Mouse (Mus musculus) neural tube, embryonic 11.5 days (tissue): Measurements from ENCODE around the gene Hcn1. TPM values are rescaled to one million over a fixed set of nuclear protein-coding genes. Genes with fewer than 3 reads are reported as not detected.

ENCODE experiments used
- ATAC-seq: fragments of 200-750 bp; cut with Nextera tagmentation; 2 replicates; pipeline ENCODE4 v1.8.0; 2017; ENCODE audit warnings: moderate number of reproducible peaks, mild to moderate bottlenecking, moderate TSS enrichment, moderate library complexity; ENCODE audit not compliant: insufficient read depth, low FRiP score, low TSS enrichment
- DNase-seq: peaks from one replicate; pipeline ENCODE4 v3.0.0-alpha.2; 2015; ENCODE audit warnings: low spot score
- H3K27ac ChIP-seq: fragments of 300-500 bp; sonication (generic); 2 replicates; pipeline ENCODE4 v1.5.1; 2014; ENCODE audit warnings: low read depth, mild to moderate bottlenecking, low read length
- H3K27me3 ChIP-seq: fragments of 300-500 bp; sonication (generic); 2 replicates; pipeline ENCODE4 v1.6.1; 2014; ENCODE audit warnings: mild to moderate bottlenecking, low read length, mixed read lengths; ENCODE audit not compliant: control insufficient read depth, insufficient read depth
- H3K36me3 ChIP-seq: fragments of 300-500 bp; sonication (generic); 2 replicates; pipeline ENCODE4 v1.6.1; 2014; ENCODE audit warnings: mild to moderate bottlenecking, low read length, moderate library complexity, mixed read lengths; ENCODE audit not compliant: control insufficient read depth, insufficient read depth
- H3K4me1 ChIP-seq: fragments of 300-500 bp; sonication (generic); 2 replicates; pipeline ENCODE4 v1.6.1; 2014; ENCODE audit warnings: low read length, mixed read lengths; ENCODE audit not compliant: control insufficient read depth, insufficient read depth
- H3K4me2 ChIP-seq: fragments of 300-500 bp; sonication (generic); 2 replicates; pipeline ENCODE4 v1.6.1; 2014; ENCODE audit warnings: low read depth, mild to moderate bottlenecking, moderate library complexity
- H3K4me3 ChIP-seq: fragments of 300-500 bp; sonication (generic); 2 replicates; pipeline ENCODE4 v1.5.1; 2014; ENCODE audit warnings: low read depth, low read length
- H3K9ac ChIP-seq: fragments of 300-500 bp; sonication (generic); 2 replicates; pipeline ENCODE4 v1.6.1; 2014; ENCODE audit warnings: mild to moderate bottlenecking, low read length
- H3K9me3 ChIP-seq: fragments of 300-500 bp; sonication (generic); 2 replicates; pipeline ENCODE4 v1.6.1; 2016; ENCODE audit warnings: low read length; ENCODE audit not compliant: control insufficient read depth
- WGBS: fragments of 180-500 bp; shearing (Covaris S2); extraction: QIAGEN DNeasy Blood & Tissue Kit; methylation state at CpG from one replicate; pipeline ENCODE4 v1.1.7; 2014; 5-methylcytosine and 5-hydroxymethylcytosine counted together
- polyA plus RNA-seq: library from polyadenylated mRNA; unstranded; fragments of >200 nt; fragmentation: Nextera tagmentation; extraction: Ambion mirVana; gene quantifications from 2 replicates; pipeline ENCODE4 v1.2.1, GENCODE M21; 2014

Hcn1 gene
- polyA plus RNA-seq, 1 experiment from 2014 or later = 0.09 TPM

- no peaks in the 10 kb centered on the region for H3K27me3 ChIP-seq
- no peak for DNase-seq
- no peak overlapping the region for H3K4me3 ChIP-seq
- H3K9ac ChIP-seq = no peak overlapping the region
- 79% methylated on average over 5 of the region's 5 CpGs for WGBS
- no peak overlapping the region for H3K27ac ChIP-seq
- no peak for ATAC-seq
- no peaks in the 10 kb centered on the region for H3K4me1 ChIP-seq
- no peak overlapping the region for H3K4me2 ChIP-seq
- H3K9me3 ChIP-seq = no peaks in the 10 kb centered on the region
- no peaks in the 10 kb centered on the region for H3K36me3 ChIP-seq
Measured at GRCm38 (mm10) chr13:118035598-118035997, 433.5 kb downstream of the Hcn1 start.
